Mouse (Mus musculus): ENCODE measurements at regions not wholly inside any gene's neighbourhood (a gene's known extent, or its start where the extent isn't known, plus 50 kb on each side); places are given as distances from the start of the nearest gene placed in this dataset.
A peak's percentile ranks its signal among the peaks of the same experiment; 100 is the strongest.

DNA sequence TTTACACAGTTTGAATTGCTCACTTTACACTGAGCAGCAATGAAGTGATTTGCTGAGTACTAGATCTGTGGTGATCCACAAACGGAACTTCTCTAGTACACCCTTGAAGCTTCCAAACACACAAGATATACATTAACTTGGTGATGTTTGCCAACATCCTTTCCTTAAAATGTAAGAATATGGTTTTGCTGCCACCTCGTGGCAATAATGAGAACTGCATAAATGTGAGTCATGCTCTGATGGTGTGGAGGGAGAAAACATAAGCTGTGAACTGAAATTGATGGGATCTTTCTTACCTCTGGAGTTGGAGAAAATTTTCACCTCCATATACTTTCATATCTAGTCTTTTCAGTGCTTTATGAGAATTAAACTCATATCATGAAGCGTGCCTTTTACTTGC is 51.6 kb downstream of the Bex3 start:
- H3K27me3 ChIP-seq (ENCODE audit: control insufficient read depth, insufficient read depth, low read length, poor library complexity, severe bottlenecking) = no peaks in the 10 kb centered on the region
- DNase-seq (ENCODE audit: low read depth, low spot score) = peak; percentile 60
- no peaks in the 10 kb centered on the region for H3K36me3 ChIP-seq (ENCODE audit: control insufficient read depth, insufficient read depth, low read length, poor library complexity, severe bottlenecking)

DNA sequence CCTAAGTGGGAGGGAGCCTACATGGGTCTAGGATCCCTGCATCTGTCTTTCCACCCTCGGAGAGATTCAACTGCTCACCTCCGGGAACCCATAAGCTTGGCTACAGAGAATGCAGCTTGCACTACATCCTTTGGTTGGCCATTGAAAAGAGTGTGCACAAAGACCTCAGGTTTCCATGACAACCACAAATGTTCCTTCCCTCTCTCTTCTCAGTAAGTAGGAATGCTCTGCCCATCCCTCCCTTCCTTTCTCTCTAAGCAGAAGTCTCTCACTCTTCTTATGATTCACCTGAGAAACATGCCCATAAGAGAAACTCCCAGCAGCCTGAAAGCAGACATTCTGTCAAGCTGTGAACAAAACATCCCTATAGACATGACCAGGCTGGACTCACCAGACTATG is 95.8 kb downstream of the Bex3 start:
- Histone ChIP-seq H3K36me3 (ENCODE audit: control insufficient read depth, insufficient read depth, low read length, poor library complexity, severe bottlenecking) (no peaks in the 10 kb centered on the region), H3K27me3 (ENCODE audit: control insufficient read depth, insufficient read depth, low read length, poor library complexity, severe bottlenecking) (no peaks in the 10 kb centered on the region)

More for the DNA sequence above, 95.8 kb downstream of the Bex3 start:
- no peak for DNase-seq (ENCODE audit: low read depth, low spot score)
